Mouse (Mus musculus): ENCODE measurements around the gene Secisbp2l. TPM values are rescaled to one million over a fixed set of nuclear protein-coding genes. Genes with fewer than 3 reads are reported as not detected.

The Secisbp2l gene
- polyA plus RNA-seq, 2 experiments: 2.5 to 3.7 TPM

DNA sequence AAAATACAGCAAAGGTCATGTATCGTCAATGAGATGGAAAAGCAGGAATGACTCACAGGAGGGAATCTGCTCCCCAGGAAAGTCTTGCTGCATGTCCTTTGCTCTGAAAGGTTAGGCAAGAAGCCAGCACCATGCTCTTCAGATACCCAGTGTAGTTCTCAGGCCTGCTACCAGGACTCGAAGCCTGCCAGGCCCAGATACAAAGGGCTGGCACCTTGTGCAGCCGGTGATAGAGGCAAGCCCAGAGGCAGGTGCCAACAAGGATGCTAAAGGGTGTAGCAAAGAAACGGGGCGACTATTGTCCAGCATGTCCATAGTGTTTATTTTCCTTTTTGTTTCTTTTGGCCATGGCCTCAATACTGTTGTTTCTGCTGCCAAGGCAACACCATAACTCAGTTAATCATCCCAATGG lies 76.2 kb downstream of the Secisbp2l start:
- DNase-seq (ENCODE audit: low read depth in 3 of 3, low spot score in 3 of 3): no peak
- Histone ChIP-seq H3K9ac (replicated peaks) (no peak overlapping the region), H3K4me2 (ENCODE audit: low read depth) (no peak overlapping the region), H3K4me1 (replicated peaks; ENCODE audit: control insufficient read depth in 2 of 2, insufficient read depth in 2 of 2, low read length in 1 of 2) (no peaks in the 10 kb centered on the region), H3K27me3 (ENCODE audit: control insufficient read depth, insufficient read depth, low read length) (no peaks in the 10 kb centered on the region), H3K27ac (no peak overlapping the region), H3K4me3 (ENCODE audit: insufficient read depth in 1 of 2, low read depth in 2 of 2, low read length in 2 of 2) (no peak overlapping the region), H3K36me3 (replicated peaks; ENCODE audit: control insufficient read depth, insufficient read depth, low read depth) (no peaks in the 10 kb centered on the region), H3K9me3 (ENCODE audit: control insufficient read depth, low read length) (no peaks in the 10 kb centered on the region)
- WGBS (ENCODE audit: insufficient replicate concordance): 74% methylated on average over 5 of the region's 5 CpGs
- TF ChIP-seq EP300 (IDR thresholded peaks at IDR 0.05; ENCODE audit: low read depth) (no peak), CTCF (IDR thresholded peaks at IDR 0.05; ENCODE audit: low read depth) (no peak)
- ATAC-seq (ENCODE audit: insufficient read depth): no peak

DNA sequence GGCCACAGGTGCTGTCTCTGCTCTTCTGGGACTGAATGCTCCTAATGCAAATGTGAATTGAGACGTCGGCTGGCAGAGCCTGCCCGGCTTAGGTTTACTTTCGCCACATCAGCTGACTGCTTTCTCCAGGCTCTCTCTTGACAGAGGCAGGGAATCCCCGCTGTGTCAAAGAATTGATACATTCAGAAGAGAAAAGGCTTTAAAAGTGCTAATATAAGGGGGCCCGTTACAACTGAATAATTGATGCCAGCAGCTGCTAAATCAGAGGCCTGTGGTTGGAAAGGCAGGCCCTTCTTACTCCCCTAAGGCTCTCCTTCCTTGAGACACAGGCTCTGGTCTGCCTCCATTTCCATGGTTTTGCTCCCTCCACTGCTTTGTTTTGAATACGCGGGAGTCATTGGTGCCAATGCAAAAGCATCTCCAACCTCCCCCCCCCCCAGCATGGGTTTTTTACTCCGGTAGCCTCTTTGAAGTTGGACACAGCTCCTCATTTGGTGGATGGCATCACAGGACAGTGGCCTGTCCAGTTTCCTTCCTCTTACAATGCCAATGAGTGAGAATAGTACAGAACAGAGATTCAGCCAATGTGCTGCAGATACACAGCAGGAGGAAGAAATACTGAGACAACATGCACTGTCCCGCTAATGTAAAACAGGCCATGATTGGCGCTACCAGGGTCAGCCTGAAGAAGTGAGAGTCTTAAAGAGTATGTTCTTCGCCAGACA lies 77.6 kb downstream of the Secisbp2l start:
- H3K4me2 ChIP-seq (ENCODE audit: low read depth): no peak overlapping the region
- ATAC-seq (ENCODE audit: insufficient read depth) (no peak), DNase-seq (ENCODE audit: low read depth in 3 of 3, low spot score in 3 of 3) (no peak)
- TF ChIP-seq CTCF (IDR thresholded peaks at IDR 0.05; ENCODE audit: low read depth): no peak
- TF ChIP-seq EP300 (IDR thresholded peaks at IDR 0.05; ENCODE audit: low read depth): no peak
- no peak overlapping the region for H3K27ac ChIP-seq
- H3K36me3 ChIP-seq (replicated peaks; ENCODE audit: control insufficient read depth, insufficient read depth, low read depth): no peaks in the 10 kb centered on the region
- H3K4me3 ChIP-seq (ENCODE audit: insufficient read depth in 1 of 2, low read depth in 2 of 2, low read length in 2 of 2): no peak overlapping the region
- no peaks in the 10 kb centered on the region for H3K4me1 ChIP-seq (replicated peaks; ENCODE audit: control insufficient read depth in 2 of 2, insufficient read depth in 2 of 2, low read length in 1 of 2)
- H3K9me3 ChIP-seq (ENCODE audit: control insufficient read depth, low read length): no peaks in the 10 kb centered on the region
- no peaks in the 10 kb centered on the region for H3K27me3 ChIP-seq (ENCODE audit: control insufficient read depth, insufficient read depth, low read length)
- 67% methylated on average over 12 of the region's 12 CpGs for WGBS (ENCODE audit: insufficient replicate concordance)
- H3K9ac ChIP-seq (replicated peaks): no peak overlapping the region

DNA sequence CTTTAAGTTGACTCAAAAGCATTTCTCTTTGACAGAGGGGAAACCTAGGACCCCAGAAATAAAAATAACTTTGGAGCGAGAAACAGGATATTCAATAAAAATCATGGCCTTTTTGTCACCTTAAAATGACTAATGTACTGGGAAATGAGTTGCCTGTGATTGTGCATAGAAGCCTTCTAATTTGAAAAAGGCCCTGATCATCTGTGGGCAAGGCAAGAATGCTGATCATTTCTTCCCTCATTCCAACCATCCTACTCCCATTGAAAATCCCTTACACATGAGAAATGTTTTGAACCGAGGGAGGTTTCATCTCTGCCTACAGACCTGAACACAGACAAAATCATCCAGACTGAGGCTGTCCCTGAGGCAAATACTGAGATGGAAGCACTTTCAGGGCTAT lies 79.8 kb downstream of the Secisbp2l start:
- WGBS (ENCODE audit: insufficient replicate concordance): 71% methylated on average over 2 of the region's 2 CpGs
- Histone ChIP-seq H3K9me3 (ENCODE audit: control insufficient read depth, low read length) (no peaks in the 10 kb centered on the region), H3K27ac (no peak overlapping the region), H3K27me3 (ENCODE audit: control insufficient read depth, insufficient read depth, low read length) (no peaks in the 10 kb centered on the region), H3K36me3 (replicated peaks; ENCODE audit: control insufficient read depth, insufficient read depth, low read depth) (no peaks in the 10 kb centered on the region), H3K4me2 (ENCODE audit: low read depth) (no peak overlapping the region), H3K4me1 (replicated peaks; ENCODE audit: control insufficient read depth in 2 of 2, insufficient read depth in 2 of 2, low read length in 1 of 2) (no peaks in the 10 kb centered on the region), H3K4me3 (ENCODE audit: insufficient read depth in 1 of 2, low read depth in 2 of 2, low read length in 2 of 2) (no peak overlapping the region), H3K9ac (replicated peaks) (no peak overlapping the region)
- TF ChIP-seq CTCF (IDR thresholded peaks at IDR 0.05; ENCODE audit: low read depth) (no peak), EP300 (IDR thresholded peaks at IDR 0.05; ENCODE audit: low read depth) (no peak)
- DNase-seq (ENCODE audit: low read depth in 3 of 3, low spot score in 3 of 3) (no peak), ATAC-seq (ENCODE audit: insufficient read depth) (no peak)

DNA sequence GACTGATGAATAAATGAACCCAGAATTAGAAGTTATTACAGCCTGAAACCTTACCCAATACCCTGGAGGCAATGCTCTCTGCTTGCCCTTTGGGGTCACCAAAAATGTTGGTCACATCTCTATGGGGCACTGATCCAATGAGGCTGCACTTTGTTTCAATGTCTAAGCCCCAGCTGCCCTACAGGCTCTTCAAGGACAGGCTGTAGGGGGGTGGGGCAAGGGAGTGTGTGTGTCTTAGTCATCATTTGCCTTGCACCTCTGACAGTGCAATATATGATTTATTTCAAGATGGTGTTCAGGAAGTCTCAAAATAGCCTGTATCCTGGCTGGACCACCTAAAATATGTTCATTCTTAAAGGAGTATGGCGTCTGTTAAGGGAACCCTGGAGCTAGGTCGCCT lies 81.1 kb downstream of the Secisbp2l start:
- no peak overlapping the region for H3K4me3 ChIP-seq (ENCODE audit: insufficient read depth in 1 of 2, low read depth in 2 of 2, low read length in 2 of 2)
- no peaks in the 10 kb centered on the region for H3K4me1 ChIP-seq (replicated peaks; ENCODE audit: control insufficient read depth in 2 of 2, insufficient read depth in 2 of 2, low read length in 1 of 2)
- no peak for DNase-seq (ENCODE audit: low read depth in 3 of 3, low spot score in 3 of 3)
- H3K27ac ChIP-seq: no peak overlapping the region
- no peak overlapping the region for H3K4me2 ChIP-seq (ENCODE audit: low read depth)
- no peaks in the 10 kb centered on the region for H3K27me3 ChIP-seq (ENCODE audit: control insufficient read depth, insufficient read depth, low read length)
- no peak overlapping the region for H3K9ac ChIP-seq (replicated peaks)
- TF ChIP-seq EP300 (IDR thresholded peaks at IDR 0.05; ENCODE audit: low read depth) (no peak), CTCF (IDR thresholded peaks at IDR 0.05; ENCODE audit: low read depth) (no peak)
- no peak for ATAC-seq (ENCODE audit: insufficient read depth)
- no peaks in the 10 kb centered on the region for H3K9me3 ChIP-seq (ENCODE audit: control insufficient read depth, low read length)
- no peaks in the 10 kb centered on the region for H3K36me3 ChIP-seq (replicated peaks; ENCODE audit: control insufficient read depth, insufficient read depth, low read depth)
- WGBS (ENCODE audit: insufficient replicate concordance): 51% methylated on average over 2 of the region's 2 CpGs

DNA sequence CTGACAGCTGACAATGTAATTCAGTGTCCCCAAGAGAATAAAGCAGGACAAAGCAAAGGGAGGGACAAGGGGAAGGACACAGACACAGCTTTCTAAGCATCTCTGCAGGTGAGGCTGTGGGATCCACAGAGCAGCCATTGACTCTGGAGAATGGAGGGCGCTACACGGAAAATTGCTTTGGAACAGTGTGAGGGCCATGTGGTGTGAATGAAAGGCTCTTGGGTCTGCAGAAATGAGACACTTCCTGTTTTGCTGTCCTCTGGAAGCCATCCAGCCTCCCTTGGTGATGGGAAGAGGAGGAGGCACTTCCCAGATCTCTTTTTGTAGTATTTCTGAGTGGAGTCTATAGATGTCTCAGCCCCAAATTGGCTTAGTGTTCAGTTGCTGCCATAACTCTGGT lies 86.5 kb downstream of the Secisbp2l start:
- H3K27ac ChIP-seq: no peak overlapping the region
- no peaks in the 10 kb centered on the region for H3K4me1 ChIP-seq (replicated peaks; ENCODE audit: control insufficient read depth in 2 of 2, insufficient read depth in 2 of 2, low read length in 1 of 2)
- H3K27me3 ChIP-seq (ENCODE audit: control insufficient read depth, insufficient read depth, low read length): no peaks in the 10 kb centered on the region
- no peak for DNase-seq (ENCODE audit: low read depth in 3 of 3, low spot score in 3 of 3)
- no peaks in the 10 kb centered on the region for H3K9me3 ChIP-seq (ENCODE audit: control insufficient read depth, low read length)
- TF ChIP-seq EP300 (IDR thresholded peaks at IDR 0.05; ENCODE audit: low read depth) (no peak), CTCF (IDR thresholded peaks at IDR 0.05; ENCODE audit: low read depth) (no peak)
- H3K36me3 ChIP-seq (replicated peaks; ENCODE audit: control insufficient read depth, insufficient read depth, low read depth): no peaks in the 10 kb centered on the region
- 50% methylated on average over 2 of the region's 2 CpGs for WGBS (ENCODE audit: insufficient replicate concordance)
- no peak overlapping the region for H3K9ac ChIP-seq (replicated peaks)
- H3K4me2 ChIP-seq (ENCODE audit: low read depth): no peak overlapping the region
- ATAC-seq (ENCODE audit: insufficient read depth): no peak
- no peak overlapping the region for H3K4me3 ChIP-seq (ENCODE audit: insufficient read depth in 1 of 2, low read depth in 2 of 2, low read length in 2 of 2)
